Mouse (Mus musculus) retina, postnatal 7 days (tissue): ENCODE data around the gene Rpl21.

Experiments used
- DNase-seq: peaks from one replicate; pipeline ENCODE4 v3.0.0-alpha.2; 2012; ENCODE audit warnings: low read depth, low spot score

Rpl21 gene

DNA sequence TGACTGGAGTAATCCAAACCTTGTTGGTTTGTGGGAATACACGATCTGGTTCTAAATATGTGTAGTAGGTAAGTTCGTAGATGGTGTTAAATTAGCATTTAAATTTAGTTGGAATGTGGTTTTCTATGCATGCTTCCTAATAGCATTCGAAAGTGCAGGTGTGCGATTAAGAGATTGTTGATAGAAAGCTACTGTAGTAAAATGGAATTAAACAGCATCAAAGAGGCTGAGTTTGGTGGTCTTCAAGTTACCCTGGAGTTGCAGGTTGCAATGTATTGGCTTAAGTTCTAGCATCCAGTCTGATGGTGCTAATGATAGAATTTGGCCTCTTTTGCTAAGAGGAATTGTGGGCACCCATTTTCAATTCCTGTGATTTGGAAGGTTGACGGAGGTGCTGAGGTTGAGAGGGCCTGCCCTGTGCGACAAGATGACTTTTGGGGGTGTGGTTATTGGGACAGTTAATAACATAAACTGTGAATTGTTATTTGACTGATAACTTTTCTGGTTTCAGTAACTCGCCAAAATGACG lies 1.0 kb downstream of the Rpl21 start:
- no peak for DNase-seq

- no peak for DNase-seq
These were observed 2.3 kb downstream of the Rpl21 start for GRCm38 (mm10) chr5:146834959-146835358.

DNA sequence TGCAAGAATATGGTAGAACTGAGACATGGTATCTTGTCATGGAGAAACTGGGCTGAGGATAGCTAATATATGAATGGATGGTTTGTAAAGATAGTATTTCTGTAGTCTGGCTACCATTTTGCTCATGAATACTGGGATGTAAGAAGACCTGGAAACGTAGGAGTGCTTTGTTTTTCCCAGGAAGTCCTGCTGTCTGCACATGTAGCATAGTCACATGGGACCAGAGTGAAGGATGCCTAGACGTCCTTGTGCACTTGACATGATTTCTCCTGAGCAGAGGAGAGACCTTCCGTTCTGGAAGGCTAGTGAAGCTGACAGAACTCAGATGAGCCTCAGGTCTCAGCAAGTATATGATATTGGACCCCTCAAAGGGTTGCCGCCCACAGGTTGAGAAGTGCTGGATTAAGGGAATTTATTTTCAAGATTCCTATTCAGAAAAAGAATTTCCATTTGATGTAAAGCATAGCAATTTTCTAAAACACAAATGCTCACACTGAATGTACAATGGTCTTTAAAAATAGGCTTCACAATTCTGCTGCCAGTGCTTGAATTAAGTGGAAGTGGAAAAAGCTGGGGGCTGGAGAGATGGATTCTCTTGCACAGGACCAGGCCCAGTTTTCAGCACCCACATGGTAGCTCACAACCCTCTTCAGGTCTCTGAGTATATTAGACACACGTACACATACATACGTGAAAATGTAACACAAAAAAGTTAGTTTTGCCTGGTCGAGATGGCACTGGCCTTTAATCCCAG lies 5.5 kb downstream of the Rpl21 start:
- no peak for DNase-seq

DNA sequence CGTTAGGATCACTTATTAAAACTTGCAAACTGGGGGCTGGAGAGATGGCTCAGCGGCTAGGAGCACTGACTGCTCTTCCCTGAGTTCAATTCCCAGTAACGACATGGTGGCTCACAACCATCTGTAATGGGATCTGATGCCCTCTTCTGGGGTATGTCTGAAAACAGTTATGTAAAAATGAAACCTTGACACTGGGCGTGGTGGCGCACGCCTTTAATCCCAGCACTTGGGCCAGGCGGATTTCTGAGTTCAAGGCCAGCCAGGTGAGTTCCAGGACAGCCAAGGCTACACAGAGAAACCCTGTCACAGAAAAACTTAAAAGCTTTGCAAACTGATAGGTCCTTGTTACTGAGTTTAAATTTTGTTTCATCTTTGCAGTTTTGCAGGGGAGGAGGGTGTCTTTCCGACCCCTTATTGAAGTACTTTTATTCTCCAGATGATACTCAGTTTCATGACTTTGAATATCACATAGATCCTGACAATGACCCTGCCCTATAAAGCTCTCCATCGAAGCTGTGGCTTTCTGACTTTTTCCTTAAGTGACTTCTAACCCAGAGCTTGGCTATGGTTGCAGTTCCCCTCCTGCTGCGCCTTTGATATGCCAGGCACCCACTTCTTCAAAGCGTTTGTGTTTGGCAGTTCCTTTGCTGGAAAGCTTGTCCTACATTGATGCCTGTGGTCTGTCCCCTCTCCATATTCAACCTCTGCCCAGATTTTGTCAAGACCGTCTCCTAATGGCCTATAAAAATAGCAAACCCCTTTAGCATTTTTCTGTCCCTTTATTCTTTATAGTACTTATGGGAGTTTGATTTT lies 6.4 kb downstream of the Rpl21 start:
- no peak for DNase-seq

- no peak for DNase-seq
These were observed 7.1 kb downstream of the Rpl21 start for GRCm38 (mm10) chr5:146839760-146840159.

DNA sequence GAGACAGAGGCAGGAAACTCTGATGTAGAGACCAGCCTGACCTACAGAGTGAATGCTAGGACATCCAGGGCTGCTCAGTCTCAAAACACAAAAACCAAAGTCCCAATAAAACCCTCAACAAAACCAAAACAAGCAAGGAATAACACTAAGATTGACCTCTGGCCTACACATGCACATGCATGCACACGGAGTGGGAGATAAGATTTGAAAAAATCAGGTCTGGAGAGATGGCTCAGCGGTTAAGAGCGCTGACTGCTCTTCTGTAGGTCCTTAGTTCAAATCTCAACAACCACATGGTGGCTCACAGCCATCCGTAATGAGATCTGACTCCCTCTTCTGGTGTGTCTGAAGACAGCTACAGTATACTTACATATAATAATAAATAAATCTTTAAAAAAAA lies 7.7 kb downstream of the Rpl21 start:
- no peak for DNase-seq

GRCm38 (mm10) chr5:146841301-146841700 lies 8.6 kb downstream of the Rpl21 start:
- no peak for DNase-seq

- no peak for DNase-seq
These were observed 9.3 kb downstream of the Rpl21 start for GRCm38 (mm10) chr5:146841996-146842395.

DNA sequence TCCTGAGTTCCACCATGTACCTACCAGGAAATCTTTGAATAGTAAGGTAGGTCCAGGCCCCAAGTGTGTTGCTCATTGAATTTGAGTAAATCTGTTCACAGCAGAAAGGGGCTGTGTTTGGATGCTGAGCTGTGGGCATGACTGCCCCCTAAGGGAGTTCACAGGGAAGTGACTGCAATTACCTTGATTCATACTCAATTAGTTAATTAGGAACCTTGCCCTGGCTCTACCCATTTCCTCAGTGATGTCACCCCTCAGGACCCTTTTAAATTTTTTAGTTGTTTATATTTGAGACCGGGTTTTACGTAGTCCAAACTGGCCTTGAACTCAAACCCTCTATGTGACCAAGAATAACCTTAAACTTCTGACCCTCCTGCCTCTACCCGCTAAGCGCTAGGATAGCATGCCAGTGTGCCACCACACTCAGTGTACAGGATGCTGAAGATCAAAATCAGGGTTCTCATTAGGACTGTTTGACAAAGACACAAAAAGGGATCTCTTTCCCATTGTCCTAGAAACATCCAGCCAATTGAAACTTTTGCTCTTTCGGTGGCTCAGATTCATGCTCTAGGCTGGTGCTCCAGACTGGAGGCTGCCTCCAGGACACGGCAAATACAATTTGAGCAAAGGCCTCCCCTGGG lies 11.7 kb downstream of the Rpl21 start:
- DNase-seq, result no peak

DNA sequence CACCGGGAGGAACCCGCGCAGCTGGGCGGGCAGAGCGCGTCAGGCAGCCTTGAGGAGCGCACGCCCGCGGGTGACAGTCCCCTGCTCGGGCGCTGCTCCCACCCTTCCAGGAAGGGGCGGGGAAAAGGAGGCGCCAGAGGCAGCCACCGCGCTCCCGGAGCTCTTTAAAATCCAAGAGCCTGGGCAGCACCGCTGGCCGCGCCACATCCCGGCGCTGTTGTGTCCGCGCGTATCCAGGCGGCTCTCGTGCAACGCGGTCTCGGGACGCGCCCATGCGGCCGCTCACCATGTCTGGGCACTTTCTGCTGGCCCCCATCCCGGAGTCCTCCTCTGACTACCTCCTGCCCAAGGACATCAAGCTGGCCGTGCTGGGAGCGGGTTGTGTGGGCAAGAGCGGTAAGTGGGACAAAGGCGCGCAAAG lies 12.3 kb downstream of the Rpl21 start, which contains the start of gene Rasl11a:
Gene Rasl11a, plus strand, starts transcription at position 127 of the 421 bp plus-strand sequence.
- peak; percentile 66 for DNase-seq

GRCm38 (mm10) chr5:146846489-146846888 lies 13.8 kb downstream of the Rpl21 start:
- DNase-seq, result no peak

DNA sequence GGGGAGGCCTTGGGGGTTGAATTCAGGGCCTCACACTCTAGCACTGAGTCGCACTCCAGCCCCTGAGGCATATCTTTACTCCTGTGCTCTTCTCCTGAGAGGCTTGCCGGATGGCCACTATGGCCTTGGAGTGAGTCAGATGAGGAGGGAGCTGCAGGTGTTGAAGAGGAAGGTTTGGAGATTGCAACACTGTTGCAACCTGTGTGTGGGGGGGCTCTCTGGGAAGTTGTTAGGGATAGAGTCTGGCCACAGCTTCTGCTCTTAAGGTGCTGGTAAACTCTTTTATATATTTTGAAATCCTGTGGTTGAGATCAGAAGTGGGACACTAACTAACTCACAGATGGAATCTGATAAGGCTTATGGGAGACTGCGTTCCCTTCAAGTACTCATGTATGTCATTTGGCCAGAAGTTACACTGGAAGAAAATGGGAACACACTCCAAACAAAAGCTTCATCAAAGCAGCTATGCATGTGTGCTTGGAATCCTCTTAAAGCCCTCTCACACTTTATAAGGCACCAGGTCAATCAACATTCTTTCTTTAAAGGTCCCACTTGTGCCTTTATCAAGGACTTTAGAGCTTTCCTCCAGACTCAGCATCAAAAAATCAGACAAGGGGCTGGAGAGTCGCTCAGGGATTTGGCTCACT lies 16.4 kb downstream of the Rpl21 start:
- DNase-seq, result no peak

DNA sequence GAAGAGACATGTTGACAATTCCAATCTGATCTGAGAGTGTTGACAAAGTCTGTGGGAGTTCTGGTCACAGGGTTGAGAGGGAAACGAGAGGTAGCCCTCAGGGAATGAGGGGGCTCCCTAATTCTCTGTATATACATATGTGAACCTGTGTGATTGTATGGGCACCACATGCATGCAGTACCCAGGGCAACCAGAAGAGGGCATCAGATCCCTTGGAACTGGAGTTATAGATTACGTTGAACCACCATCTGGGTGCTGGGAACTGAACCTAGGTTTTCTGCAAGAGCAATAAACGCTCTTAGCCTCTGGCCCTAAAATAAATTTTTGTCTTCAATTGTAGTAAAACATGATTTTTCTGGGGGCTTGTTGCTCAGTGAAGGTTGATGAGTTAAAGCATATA lies 23.4 kb downstream of the Rpl21 start:
- DNase-seq, result no peak

DNA sequence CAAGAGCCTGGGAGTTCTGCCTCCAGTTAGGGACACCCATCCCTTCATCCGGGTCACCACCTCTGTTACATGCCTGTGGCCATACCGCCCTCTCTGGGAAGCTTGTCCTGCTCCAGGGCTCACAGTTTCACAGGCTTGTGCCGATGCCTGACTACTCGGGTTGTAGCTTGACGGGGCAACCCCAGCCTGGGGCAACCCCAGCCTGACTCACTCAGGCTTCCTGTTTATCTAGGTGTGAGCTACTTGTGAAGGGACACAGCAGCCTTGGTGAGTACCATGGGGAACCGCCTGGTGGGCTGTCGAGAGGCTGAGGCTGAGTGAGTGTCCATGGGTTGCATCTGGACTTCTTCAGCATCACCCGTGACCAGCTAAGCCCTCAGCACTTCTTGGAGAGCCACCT lies 24.9 kb downstream of the Rpl21 start:
- DNase-seq, result no peak

- no peak for DNase-seq
These were observed 26.1 kb downstream of the Rpl21 start for GRCm38 (mm10) chr5:146858772-146859171.

- no peak for DNase-seq
These were observed 26.6 kb downstream of the Rpl21 start for GRCm38 (mm10) chr5:146859246-146859645.

DNA sequence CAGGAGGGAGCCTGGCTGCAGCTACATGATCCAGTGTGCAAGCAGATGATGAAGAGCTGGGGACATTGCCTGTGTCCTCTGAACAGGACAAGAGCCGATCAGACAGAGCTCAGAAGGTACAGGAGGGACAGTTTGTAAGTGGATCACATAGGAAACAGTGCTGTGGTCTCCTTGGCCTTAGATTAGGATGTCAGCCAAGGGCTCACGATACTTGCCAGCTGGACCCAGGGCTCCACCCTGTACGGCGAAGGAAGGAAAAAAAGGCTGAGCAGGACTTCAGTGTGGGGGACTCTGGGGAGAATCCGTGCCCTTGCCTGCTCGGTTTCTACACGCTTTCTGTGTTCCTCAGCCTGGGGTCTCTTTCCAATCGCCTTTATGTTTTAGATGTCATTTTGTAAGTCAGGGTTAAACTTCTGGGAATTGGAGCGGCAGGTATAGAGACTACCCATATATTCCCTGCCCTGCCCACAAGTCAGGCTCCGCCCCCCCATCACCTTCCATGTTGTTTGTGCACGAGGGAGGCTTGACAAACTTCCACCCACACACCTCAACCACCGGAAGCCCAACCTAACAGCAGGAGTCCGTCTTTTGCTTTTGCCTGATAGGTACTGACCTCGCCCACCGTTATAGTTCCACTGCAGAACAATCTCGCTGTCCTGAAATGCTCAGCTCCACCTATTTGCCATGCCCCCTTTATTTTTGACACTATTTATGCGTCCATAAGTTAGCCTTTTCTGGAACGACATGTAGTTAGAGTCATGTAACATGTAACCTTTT lies 27.7 kb downstream of the Rpl21 start:
- DNase-seq, result no peak

DNA sequence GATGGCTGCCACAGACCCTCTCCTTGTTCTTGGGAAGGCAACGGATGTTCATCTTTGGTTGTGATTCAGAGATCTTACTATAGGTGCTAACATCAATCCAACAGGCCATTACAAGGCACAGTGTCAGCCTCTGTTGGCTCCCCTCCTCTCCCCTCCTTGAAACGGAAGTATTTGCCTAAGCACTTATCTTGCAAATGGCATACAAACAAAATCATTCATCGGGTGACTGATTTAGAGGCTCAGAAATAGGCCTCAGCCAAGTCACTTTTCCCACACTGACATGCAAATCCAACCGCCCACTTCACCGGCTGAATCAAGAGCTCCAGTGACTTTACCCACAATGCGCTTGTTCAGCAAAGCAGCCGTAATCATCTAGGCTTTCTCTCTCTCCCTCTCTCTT lies 28.9 kb downstream of the Rpl21 start:
- DNase-seq, result no peak

- DNase-seq, result no peak
These were observed 32.8 kb downstream of the Rpl21 start for GRCm38 (mm10) chr5:146865511-146865910.

GRCm38 (mm10) chr5:146866277-146866676 lies 33.6 kb downstream of the Rpl21 start:
- no peak for DNase-seq
